Comparison of ENCODE assay signal across 16 mouse cellular contexts in genomic region chr5:72851674-72852098, GRCm38 (mm10). TPM values are rescaled to one million over a fixed set of nuclear protein-coding genes. Genes with fewer than 3 reads are reported as not detected.
DNase-seq lines count a peak whose midpoint lies in the region; ATAC-seq and TF ChIP-seq lines count a peak whose summit lies in the region.
"Had no signal": no experiment of that assay in that cellular context is flagged by ENCODE, and none has a peak within 500 bp of the region (broad histone marks: within the 10 kb centered on the region; RNA-seq: fewer than 3 reads in every experiment).

No protein-coding gene starts in this region.

- no peak overlapping the region for H3K4me2 ChIP-seq in liver, postnatal 0 days (ENCODE audit: low read depth, low read length)
- H3K4me2 ChIP-seq: hindbrain, embryonic 14.5 days; limb, embryonic 12.5 days; midbrain, embryonic 13.5 days; neural tube, embryonic 12.5 days had no signal

- TF ChIP-seq POLR2A in thymus, adult 2 months (IDR thresholded peaks at IDR 0.05; ENCODE audit: control insufficient read depth, extremely low read depth, insufficient read depth, low read length, poor library complexity), result no peak

- no peak overlapping the region for H3K4me3 ChIP-seq in liver, postnatal 0 days (ENCODE audit: low read depth, low read length)
- H3K4me3 ChIP-seq in thymus, adult 2 months (ENCODE audit: control insufficient read depth, insufficient read depth, low read length), result no peak overlapping the region
- H3K4me3 ChIP-seq: erythroblast, embryonic 14.5 days; heart, adult 2 months; limb, embryonic 12.5 days; midbrain, embryonic 13.5 days; neural tube, embryonic 12.5 days had no signal

- peaks cover 51% of the 10 kb centered on the region for H3K4me1 ChIP-seq in liver, postnatal 0 days (ENCODE audit: insufficient read depth)
- H3K4me1 ChIP-seq in thymus, adult 2 months (replicated peaks; ENCODE audit: control insufficient read depth, insufficient read depth, low read length), result peaks cover 12% of the 10 kb centered on the region; the same call in 1 of the 2 replicates

- TF ChIP-seq EP300 in liver, postnatal 0 days (IDR thresholded peaks at IDR 0.05; ENCODE audit: low read depth), result peak; percentile 74

- H3K9ac ChIP-seq in liver, postnatal 0 days (replicated peaks), result no peak overlapping the region
- H3K9ac ChIP-seq: hindbrain, embryonic 14.5 days; limb, embryonic 12.5 days; midbrain, embryonic 13.5 days; neural tube, embryonic 12.5 days had no signal

- H3K27ac ChIP-seq in liver, postnatal 0 days (ENCODE audit: low read depth), result no peak overlapping the region; the same call in 1 of the 2 replicates
- H3K27ac ChIP-seq in thymus, adult 2 months (ENCODE audit: control insufficient read depth, insufficient read depth, low read length), result no peak overlapping the region
- H3K27ac ChIP-seq: heart, adult 2 months; hindbrain, embryonic 14.5 days; kidney, postnatal 0 days; limb, embryonic 12.5 days; midbrain, embryonic 13.5 days; neural tube, embryonic 12.5 days had no signal

- no peaks in the 10 kb centered on the region for H3K27me3 ChIP-seq in liver, postnatal 0 days (ENCODE audit: insufficient read depth, low read length)
- H3K27me3 ChIP-seq in thymus, adult 2 months (ENCODE audit: control insufficient read depth, insufficient read depth, low read length), result no peaks in the 10 kb centered on the region
- H3K27me3 ChIP-seq: limb, embryonic 12.5 days; midbrain, embryonic 13.5 days; neural tube, embryonic 12.5 days had no signal

- no peaks in the 10 kb centered on the region for H3K9me3 ChIP-seq in liver, postnatal 0 days (ENCODE audit: low read length)
- H3K9me3 ChIP-seq: limb, embryonic 12.5 days; midbrain, embryonic 13.5 days; neural tube, embryonic 12.5 days had no signal

- DNase-seq in thymus, postnatal 0 days (ENCODE audit: low spot score), result peak; percentile 11
- no peak for DNase-seq in thymus, postnatal 14 days
- DNase-seq in liver, postnatal 0 days, result no peak
- DNase-seq in cerebellum, postnatal 4 days (ENCODE audit: low spot score in 2 of 2), result no peak
- no peak for DNase-seq in right cerebral cortex, adult 18-20 months
- no peak for DNase-seq in thymus, adult 2 months
- DNase-seq: heart, adult 2 months; layer of hippocampus, postnatal 36 days had no signal

- peak; percentile 77 for ATAC-seq in common myeloid progenitor, adult 5-6 weeks (replicated peaks; ENCODE audit: low read depth, poor library complexity, severe bottlenecking)
- ATAC-seq in liver, postnatal 0 days, result peak; percentile 75
- ATAC-seq: activated CD4-positive, CD25-positive, alpha-beta regulatory T cell, adult 4 months; midbrain, embryonic 13.5 days had no signal

- H3K36me3 ChIP-seq in liver, postnatal 0 days (replicated peaks; ENCODE audit: insufficient read depth, low read length), result no peaks in the 10 kb centered on the region
- H3K36me3 ChIP-seq in thymus, adult 2 months (ENCODE audit: control insufficient read depth, insufficient read depth, low read length), result no peaks in the 10 kb centered on the region
- H3K36me3 ChIP-seq: limb, embryonic 12.5 days; midbrain, embryonic 13.5 days; neural tube, embryonic 12.5 days had no signal

- TF ChIP-seq CTCF in liver, postnatal 0 days (IDR thresholded peaks at IDR 0.05; ENCODE audit: low read depth), result no peak
- TF ChIP-seq CTCF in thymus, adult 2 months (IDR thresholded peaks at IDR 0.05; ENCODE audit: borderline replicate concordance, control insufficient read depth, extremely low read depth, insufficient read depth, low read length, poor library complexity), result no peak

- WGBS in liver, postnatal 0 days (ENCODE audit: insufficient replicate concordance), result 31% methylated on average over 4 of the region's 4 CpGs
- WGBS in thymus, adult 2 months, result 19% methylated on average over 4 of the region's 4 CpGs

RNA-seq across cellular contexts. Expression of gene Tec, which starts 16.6 kb away (rescaled TPM):
- 25.2 and 25.8 TPM in 2 replicates for polyA plus RNA-seq in thymus, postnatal 0 days (2015; fragmentation: Nextera tagmentation; extraction: Ambion mirVana)
- 47.5 and 57.8 TPM in 2 replicates for total RNA-seq in common myeloid progenitor, adult 5-6 weeks (2017)
- polyA plus RNA-seq in liver, postnatal 0 days (2015; fragmentation: Nextera tagmentation; extraction: Ambion mirVana), result 7.5 and 9.2 TPM in 2 replicates
- 12.4 and 18.3 TPM in 2 replicates for polyA plus RNA-seq in thymus, adult 2 months (2012; rRNA removed)
- polyA plus RNA-seq: erythroblast, embryonic 14.5 days had no signal
